Mouse (Mus musculus): ENCODE data around the gene Gm21915.

GRCm38 (mm10) chr9:40637705-40638393 is 32.6 kb upstream of the Gm21915 start:
- no peak for TF ChIP-seq CTCF (IDR thresholded peaks at IDR 0.05; ENCODE audit: low read depth)
- TF ChIP-seq EP300 (IDR thresholded peaks at IDR 0.05; ENCODE audit: low read depth), result no peak
